Mouse (Mus musculus) frontal cortex, adult (tissue): ENCODE results near the gene Aldh3b1.
"Not testable (repeated sequence)": the region's sequence is repeated elsewhere in the genome, so short reads cannot be mapped to it uniquely, and the experiment has no call there.

Source experiments
- ATAC-seq: cut with Nextera tagmentation; 2 replicates; pipeline ENCODE4 v1.9.2; 2017; ENCODE audit warnings: mild to moderate bottlenecking, moderate library complexity, mixed read lengths; ENCODE audit not compliant: low TSS enrichment

Gene Aldh3b1

GRCm38 (mm10) chr19:3929211-3929941 lies at the start of gene Aldh3b1:
TSS of gene Aldh3b1 (minus strand) at chr19:3929808.
- ATAC-seq, result peak; percentile 27; the same call in 1 of the 2 replicates

GRCm38 (mm10) chr19:3975866-3976265 lies 46.3 kb upstream of the Aldh3b1 start:
- ATAC-seq, result no peak

- not testable (repeated sequence) for ATAC-seq
Measured at GRCm38 (mm10) chr19:3974608-3975007, 45.0 kb upstream of the Aldh3b1 start.

GRCm38 (mm10) chr19:3972229-3972628 lies 42.6 kb upstream of the Aldh3b1 start, which contains the start of gene Aldh3b2:
TSS of gene Aldh3b2 (plus strand) at chr19:3972328.
- ATAC-seq, result no peak

GRCm38 (mm10) chr19:3967258-3967657 lies 37.6 kb upstream of the Aldh3b1 start:
- no peak for ATAC-seq

GRCm38 (mm10) chr19:3966330-3967075 lies 36.9 kb upstream of the Aldh3b1 start:
- ATAC-seq, result peak; percentile 23; the same call in 1 of the 2 replicates

GRCm38 (mm10) chr19:3964030-3964429 lies 34.4 kb upstream of the Aldh3b1 start:
- ATAC-seq, result no peak

GRCm38 (mm10) chr19:3962469-3962868 lies 32.9 kb upstream of the Aldh3b1 start:
- ATAC-seq, result no peak

- ATAC-seq, result not testable (repeated sequence)
Measured at GRCm38 (mm10) chr19:3961805-3962204, 32.2 kb upstream of the Aldh3b1 start.

GRCm38 (mm10) chr19:3960211-3960610 lies 30.6 kb upstream of the Aldh3b1 start:
- ATAC-seq, result no peak

- no peak for ATAC-seq
Measured at GRCm38 (mm10) chr19:3959030-3959429, 29.4 kb upstream of the Aldh3b1 start.

GRCm38 (mm10) chr19:3958470-3958869 lies 28.9 kb upstream of the Aldh3b1 start, which contains the start of gene Aldh3b3:
TSS of gene Aldh3b3 (plus strand) at chr19:3958645.
- ATAC-seq, result no peak

- not testable (repeated sequence) for ATAC-seq
Measured at GRCm38 (mm10) chr19:3957296-3958036, 27.9 kb upstream of the Aldh3b1 start.

- no peak for ATAC-seq
Measured at GRCm38 (mm10) chr19:3955804-3956203, 26.2 kb upstream of the Aldh3b1 start.

- ATAC-seq, result no peak
Measured at GRCm38 (mm10) chr19:3955033-3955432, 25.4 kb upstream of the Aldh3b1 start.

GRCm38 (mm10) chr19:3952099-3952498 lies 22.5 kb upstream of the Aldh3b1 start:
- no peak for ATAC-seq

GRCm38 (mm10) chr19:3951461-3951860 lies 21.9 kb upstream of the Aldh3b1 start:
- no peak for ATAC-seq

- ATAC-seq, result no peak
Measured at GRCm38 (mm10) chr19:3950331-3950730, 20.7 kb upstream of the Aldh3b1 start.

- no peak for ATAC-seq
Measured at GRCm38 (mm10) chr19:3948546-3948945, 18.9 kb upstream of the Aldh3b1 start.

- no peak for ATAC-seq
Measured at GRCm38 (mm10) chr19:3947813-3948212, 18.2 kb upstream of the Aldh3b1 start.

- ATAC-seq, result peak; percentile 67; the same call in 1 of the 2 replicates
Measured at GRCm38 (mm10) chr19:3946715-3947114, 17.1 kb upstream of the Aldh3b1 start.
